Mouse (Mus musculus) CD8-positive naive resting alpha-beta T cell, adult 2 months (primary cell): ENCODE measurements around the gene Mras.

Experiments used
- DNase-seq, 2 experiments: peaks; one replicate each; pipeline ENCODE4 v3.0.0; 2022; ENCODE audit warnings: low read depth in 2 of 2, low spot score in 2 of 2

Gene Mras

DNA sequence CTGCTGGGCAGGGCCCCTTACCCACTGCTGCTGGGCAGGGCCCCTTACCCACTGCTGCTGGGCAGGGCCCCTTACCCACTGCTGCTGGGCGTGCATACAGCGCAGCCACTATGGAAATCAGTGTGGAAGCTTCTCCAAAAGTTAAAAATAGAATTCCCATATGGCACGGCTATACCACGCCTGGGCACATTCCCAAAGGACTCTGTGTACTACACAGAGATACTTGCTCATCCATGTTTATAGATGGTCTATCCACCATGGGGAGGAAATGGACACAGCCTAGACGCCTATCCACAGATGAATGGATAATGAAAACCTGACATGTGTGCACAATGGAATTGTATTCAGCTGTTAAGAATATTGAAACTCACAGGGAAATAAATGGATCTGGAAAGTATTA is 3.8 kb upstream of the Mras start:
- DNase-seq, result no peak

DNA sequence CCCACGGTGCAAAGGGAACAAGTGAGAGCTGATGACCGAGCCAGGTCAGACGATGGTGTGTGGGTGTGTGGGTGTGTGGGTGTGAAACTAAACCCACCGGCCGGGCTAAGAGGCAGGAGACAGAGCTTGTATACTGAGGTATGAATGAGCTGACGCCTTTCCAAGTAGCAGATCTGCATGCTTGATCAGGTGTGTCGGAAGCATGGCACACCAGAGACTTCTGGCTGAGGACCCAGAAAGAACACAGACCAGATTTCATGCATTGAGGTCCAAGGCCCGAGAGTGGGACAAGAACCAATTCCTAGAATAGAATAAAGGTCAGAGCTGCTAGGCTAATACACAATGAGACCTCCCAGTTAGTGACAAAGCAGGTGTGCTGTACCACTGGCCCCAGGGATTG is 1.9 kb upstream of the Mras start:
- DNase-seq, result no peak

DNA sequence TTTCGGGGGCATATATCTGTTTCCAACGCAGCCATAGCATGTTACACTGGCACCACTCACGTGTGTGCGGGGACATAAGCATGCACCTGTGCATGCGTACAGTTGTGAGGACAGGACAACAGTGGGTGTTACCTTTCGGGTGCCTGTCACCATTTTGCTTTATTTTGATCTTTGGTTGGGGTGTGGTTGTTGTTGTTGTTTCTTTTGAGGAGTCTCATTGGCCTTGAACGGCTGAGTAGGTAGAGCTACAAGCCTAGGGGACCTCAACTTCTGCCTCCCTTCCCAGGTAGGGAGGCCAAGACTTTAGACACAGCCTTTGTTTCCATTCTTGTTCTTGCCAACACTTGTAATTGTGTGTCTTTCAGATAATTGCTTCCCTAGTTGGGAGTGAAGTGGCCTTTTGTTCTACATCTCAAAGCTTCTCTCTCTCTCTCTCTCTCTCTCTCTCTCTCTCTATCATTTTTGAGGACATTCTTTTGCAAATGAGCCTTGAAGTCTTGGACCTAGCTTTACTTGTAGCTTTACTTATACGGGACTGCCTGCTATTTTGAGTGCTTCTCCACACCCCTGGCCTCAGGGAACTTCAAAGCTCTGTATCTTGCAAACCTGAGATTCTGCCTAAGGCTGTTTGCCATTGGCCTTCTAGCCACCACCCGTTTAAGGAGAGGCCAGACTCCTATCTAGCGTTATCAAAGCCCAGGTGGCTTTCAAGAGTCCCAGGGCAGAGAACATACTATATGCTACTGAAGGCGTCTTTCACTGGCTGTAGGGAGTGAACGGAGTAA is 792 bp upstream of the Mras start:
- no peak for DNase-seq

DNA sequence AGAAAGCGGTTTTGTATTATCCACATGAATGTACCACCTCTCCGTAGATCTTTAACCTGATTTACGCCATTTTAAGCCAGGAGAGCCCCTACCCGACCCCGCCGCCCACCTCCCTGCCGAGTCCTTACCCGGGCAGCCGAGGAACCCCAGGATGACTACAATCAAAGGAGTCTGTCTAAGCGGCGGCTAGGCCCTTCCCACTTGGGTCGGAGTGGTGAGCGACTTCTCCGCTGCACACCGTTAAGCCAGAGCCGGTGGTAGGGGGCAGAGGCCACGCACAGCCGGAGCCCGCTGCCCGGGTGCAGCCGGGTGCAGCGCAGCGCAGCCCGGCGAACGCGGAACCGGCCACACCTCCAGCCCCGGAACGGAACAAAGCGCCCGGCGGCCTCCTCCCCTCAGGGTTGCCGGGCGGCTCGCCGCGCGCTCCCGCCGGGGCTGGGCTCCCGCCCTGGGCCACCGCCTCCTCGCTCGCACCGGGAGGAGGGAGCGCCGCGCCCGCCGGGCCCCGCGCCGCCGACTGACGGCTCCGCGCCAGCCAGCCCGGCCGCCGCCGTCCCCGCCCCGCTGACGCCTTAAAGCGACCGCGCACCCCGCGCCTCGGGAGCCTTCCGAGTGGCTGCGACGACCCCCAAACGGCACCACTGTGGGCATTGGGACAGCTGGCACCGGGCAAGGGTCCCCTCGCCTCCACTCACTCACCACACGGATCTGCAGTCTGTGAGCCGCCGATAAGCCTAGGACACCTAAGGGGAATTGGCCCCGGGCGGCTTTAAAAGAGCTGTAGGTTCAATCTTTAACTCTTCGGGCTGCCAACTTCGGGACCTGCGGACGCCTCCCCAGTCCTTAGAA is 775 bp downstream of the Mras start:
- no peak for DNase-seq

DNA sequence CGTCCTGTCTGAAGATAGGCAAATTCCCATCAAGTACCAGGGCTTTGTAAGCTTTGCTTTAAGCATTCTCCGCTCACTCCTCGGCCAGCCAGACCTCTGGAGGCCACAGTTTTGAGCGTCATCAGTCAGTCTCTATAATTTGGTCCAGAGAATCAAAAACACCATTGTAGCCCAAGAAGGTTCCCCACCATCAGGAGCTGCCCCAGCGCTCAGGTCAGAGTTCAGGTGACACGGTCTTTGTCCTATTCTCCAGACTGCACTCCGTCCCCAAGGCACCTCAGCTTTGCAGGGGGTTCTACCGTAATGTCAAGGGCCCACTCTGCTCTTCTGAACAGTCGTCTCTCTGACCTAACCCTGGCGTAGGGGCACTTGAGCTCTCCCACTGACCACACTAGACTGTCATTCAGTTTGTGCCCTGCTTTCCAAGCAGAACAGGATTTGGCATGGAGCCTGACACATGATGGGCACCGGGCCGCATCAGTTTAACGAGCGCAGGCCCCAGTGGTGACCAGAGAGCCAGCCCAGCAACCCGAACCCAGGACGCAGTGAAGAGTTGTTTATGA is 1.5 kb downstream of the Mras start:
- DNase-seq, result no peak

- DNase-seq, result no peak
Observed at GRCm38 (mm10) chr9:99434892-99435618, 2.1 kb downstream of the Mras start.

DNA sequence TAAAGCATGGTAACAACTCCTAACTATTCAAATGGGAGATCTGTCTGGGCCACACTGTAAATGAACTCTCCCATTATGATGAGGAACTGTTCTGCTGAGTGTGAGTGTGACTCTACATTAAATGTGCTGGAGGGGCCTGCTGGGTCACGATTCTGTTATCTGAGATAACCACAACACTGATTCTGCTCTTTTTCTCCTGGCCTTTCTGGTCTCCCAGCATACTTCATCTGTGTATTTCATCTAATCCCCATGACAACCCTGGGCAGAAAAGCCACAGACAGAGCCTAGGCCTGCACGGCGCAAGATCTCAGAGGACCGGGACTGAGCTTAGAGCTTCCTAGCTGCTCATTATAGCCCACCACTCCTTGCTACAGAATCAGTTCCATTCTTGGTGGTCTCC is 4.7 kb downstream of the Mras start:
- no peak for DNase-seq

- DNase-seq, result no peak
Observed at GRCm38 (mm10) chr9:99431963-99432362, 5.2 kb downstream of the Mras start.

DNA sequence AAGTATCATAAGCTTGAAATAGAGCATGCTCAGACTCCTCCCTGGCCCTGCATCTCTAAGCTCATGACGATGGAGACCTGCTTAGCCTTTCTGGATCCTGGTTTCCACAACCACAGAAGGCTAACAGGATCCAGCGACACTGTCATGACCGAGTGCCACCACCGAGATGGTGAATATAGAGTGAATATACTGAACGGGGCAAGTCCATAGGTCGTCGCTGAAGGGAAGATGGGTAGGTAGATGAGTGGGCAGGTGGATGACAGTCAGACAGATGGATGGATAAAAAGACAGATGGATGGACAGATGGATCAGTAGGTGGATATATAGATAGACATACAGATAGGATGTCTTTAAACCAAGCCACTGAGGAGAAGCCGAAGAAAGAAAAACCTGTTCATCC is 5.8 kb downstream of the Mras start:
- no peak for DNase-seq

GRCm38 (mm10) chr9:99430806-99431205 is 6.4 kb downstream of the Mras start:
- DNase-seq, result no peak

DNA sequence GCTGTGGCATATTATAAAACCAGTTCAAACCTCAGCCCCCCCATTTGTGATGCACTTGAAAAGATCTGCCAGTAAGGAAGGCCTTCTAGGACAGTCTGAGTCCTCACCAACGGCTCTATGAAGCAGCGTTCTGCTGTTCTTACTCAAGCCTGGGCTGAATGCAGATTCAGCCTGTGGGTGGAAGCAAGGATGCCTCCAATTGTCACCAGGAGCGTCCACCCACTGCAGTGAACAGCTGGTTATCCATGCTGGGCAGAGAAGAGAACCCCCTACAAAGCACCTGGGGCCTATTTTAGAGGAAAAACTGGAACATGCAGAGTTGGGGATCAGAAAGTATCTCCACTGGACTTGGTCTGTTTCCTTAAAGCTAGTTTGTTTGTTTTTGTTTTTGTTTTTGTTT is 7.3 kb downstream of the Mras start:
- DNase-seq, result no peak

- no peak for DNase-seq
Observed at GRCm38 (mm10) chr9:99428601-99429331, 8.4 kb downstream of the Mras start.

DNA sequence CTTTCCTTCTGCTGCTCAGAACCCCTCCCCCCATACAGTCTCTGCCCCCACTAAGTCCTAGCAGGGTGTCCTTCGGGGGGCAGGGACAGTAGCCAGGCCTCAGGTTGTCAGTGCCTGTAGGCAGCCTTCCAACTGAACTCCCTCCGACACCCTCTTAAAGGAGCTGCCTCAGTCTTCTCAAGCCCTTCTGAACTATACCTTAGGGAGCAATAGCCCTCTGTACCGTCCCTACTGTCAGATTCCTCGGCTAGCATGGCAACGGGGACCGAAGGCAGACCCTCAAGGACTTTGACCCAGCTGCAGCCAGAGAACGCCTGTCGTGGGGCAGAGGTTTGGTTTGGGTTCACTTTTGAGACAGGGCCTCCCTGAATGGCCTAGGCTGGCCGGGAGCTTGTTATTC is 11.9 kb downstream of the Mras start:
- no peak for DNase-seq

DNA sequence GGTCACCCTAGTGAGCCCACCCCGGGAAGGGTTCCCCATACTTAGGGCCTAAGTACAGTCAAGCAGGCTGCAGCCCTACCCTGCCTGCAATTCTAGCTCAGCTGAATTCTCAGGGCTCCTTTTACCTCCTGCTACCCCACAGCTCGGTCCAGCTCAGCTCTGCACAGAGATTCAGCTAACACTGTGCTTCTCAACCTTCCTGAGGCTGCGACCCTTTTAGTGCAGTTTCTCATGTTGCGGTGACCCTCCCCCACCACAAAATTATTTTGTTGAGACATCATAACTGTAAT is 12.7 kb downstream of the Mras start:
- DNase-seq, result no peak

- no peak for DNase-seq
Observed at GRCm38 (mm10) chr9:99423692-99424573, 13.2 kb downstream of the Mras start.

DNA sequence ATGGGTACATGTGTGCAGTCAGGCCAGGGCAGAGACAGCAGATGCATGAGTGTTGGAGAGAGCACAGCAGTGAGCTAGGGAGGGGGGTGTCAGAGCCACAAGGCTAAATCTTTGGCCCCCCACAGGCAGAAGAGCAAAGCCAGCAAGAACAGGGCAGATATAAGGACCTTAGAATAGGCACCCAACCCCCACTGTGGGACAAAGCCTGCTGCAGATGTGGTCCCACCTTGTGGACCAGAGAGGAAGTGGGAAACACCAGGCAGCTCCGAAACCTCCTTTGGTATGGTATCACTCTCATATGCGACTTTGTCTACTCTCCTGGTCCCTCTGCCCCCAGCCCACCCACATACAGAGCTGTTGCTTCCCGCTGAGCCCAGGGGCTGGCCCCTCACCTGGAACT is 15.3 kb downstream of the Mras start:
- DNase-seq, result no peak

DNA sequence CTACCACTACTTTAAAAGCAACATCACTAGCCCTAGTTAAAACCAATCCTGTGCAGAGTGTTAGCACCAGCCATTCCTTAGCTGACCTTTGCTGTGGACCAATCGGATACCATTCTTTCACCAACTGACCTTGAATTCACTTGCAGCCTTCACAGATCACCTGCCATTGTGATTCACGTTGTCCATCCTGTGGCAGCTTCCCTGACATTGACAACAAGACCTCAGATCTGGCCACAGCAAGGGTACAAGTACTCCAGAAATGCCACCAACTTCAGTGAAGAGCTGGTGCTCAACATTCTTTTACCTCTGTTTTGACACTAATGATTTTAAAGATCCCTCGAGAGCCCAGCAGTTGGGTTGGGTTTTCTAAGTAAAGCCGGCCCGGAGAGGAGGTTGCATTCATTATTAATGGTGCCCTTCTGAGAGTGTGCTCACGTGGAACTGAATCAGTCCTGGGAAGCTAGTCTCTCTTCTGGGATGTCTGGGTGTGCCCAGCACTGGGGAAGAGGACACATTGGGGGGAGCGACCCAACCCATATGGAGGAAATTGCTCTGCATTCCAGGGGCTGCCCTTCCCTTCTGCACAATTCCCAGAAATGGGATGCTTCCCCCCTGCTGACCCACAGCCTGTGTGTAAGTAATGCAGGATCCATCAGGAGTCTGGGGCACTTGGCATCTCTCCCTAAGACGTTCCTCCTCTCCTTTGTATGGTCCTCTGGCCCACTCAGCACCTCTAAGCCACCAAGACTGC is 17.1 kb downstream of the Mras start:
- no peak for DNase-seq

DNA sequence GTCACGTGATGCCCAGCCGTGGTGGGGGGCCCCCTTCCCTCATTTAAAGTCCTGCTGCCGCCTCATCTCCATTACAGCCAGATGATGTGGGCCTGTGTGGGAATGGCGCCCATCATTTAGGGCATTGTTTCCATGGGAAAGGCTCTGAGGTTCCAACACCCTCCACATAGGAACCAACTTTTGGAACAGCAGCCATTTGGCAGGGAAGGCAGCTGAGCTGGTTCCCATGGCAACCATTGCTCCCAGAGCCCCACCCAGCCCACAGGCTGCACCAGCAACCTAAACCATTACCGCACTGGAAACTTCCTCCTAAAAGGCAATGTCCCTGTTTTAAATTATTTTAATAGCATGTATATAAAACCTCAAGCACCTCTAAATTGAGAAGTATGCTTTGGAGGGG is 18.8 kb downstream of the Mras start:
- no peak for DNase-seq

- DNase-seq, result no peak
Observed at GRCm38 (mm10) chr9:99417288-99417846, 19.8 kb downstream of the Mras start.
